Mouse (Mus musculus) MEL (cell line): ENCODE data around the gene Tmem131. TPM values are rescaled to one million over a fixed set of nuclear protein-coding genes. Genes with fewer than 3 reads are reported as not detected.
"Not testable (repeated sequence)": the region's sequence is repeated elsewhere in the genome, so short reads cannot be mapped to it uniquely, and the experiment has no call there.

Source experiments
- DNase-seq: peaks from one replicate; pipeline ENCODE4 v3.0.0; 2011; ENCODE audit warnings: low read depth, low spot score
- H3K27ac ChIP-seq: 2 replicates; pipeline ENCODE4 v1.5.1; 2012; ENCODE audit warnings: low read depth, mild to moderate bottlenecking, control low read depth, low read length, moderate library complexity; ENCODE audit not compliant: control insufficient read depth
- H3K27me3 ChIP-seq, 2 experiments: fragments of 150-350 bp in 1 of 2; sonication (generic) in 1 of 2; 2 replicates each; pipeline ENCODE4 v1.6.1; 2012; ENCODE audit warnings: low read length in 2 of 2, mild to moderate bottlenecking in 2 of 2, improper control_type of control experiment in 1 of 2, moderate library complexity in 1 of 2; ENCODE audit not compliant: insufficient read depth in 2 of 2, control insufficient read depth in 1 of 2
- H3K36me3 ChIP-seq, 2 experiments: 2 replicates each; pipeline ENCODE4 v1.6.1; 2012 to 2014; ENCODE audit warnings: low read length in 2 of 2, improper control_type of control experiment in 1 of 2, inconsistent platforms in 1 of 2, mild to moderate bottlenecking in 1 of 2; ENCODE audit not compliant: insufficient read depth in 2 of 2, control insufficient read depth in 1 of 2
- H3K4me1 ChIP-seq, 2 experiments: fragments of 150-350 bp in 1 of 2; sonication (generic) in 1 of 2; 2 replicates each; pipeline ENCODE4 v1.6.1; 2012; ENCODE audit warnings: low read length in 2 of 2, improper control_type of control experiment in 1 of 2, mild to moderate bottlenecking in 1 of 2; ENCODE audit not compliant: insufficient read depth in 2 of 2, control insufficient read depth in 1 of 2
- H3K4me3 ChIP-seq, 2 experiments: fragments of 150-350 bp in 1 of 2; sonication (generic) in 1 of 2; 2 replicates each; pipeline ENCODE4 v1.5.1; 2012; ENCODE audit warnings: low read depth in 2 of 2, low read length in 2 of 2, mild to moderate bottlenecking in 2 of 2, moderate library complexity in 2 of 2, control low read depth in 1 of 2, improper control_type of control experiment in 1 of 2; ENCODE audit not compliant: control insufficient read depth in 1 of 2, insufficient read depth in 1 of 2
- H3K79me2 ChIP-seq: 2 replicates; pipeline ENCODE4 v1.6.1; 2012; ENCODE audit warnings: mild to moderate bottlenecking, low read length, moderate library complexity; ENCODE audit not compliant: control insufficient read depth, poor library complexity, insufficient read depth
- H3K9ac ChIP-seq: 2 replicates; pipeline ENCODE4 v1.6.1; 2012; ENCODE audit warnings: low read depth, mild to moderate bottlenecking, control low read depth, low read length, moderate library complexity; ENCODE audit not compliant: control insufficient read depth, poor library complexity, severe bottlenecking
- H3K9me3 ChIP-seq: fragments of 150-350 bp; sonication (generic); replicated peaks from 2 replicates; pipeline ENCODE4 v1.6.1; 2012; ENCODE audit warnings: mild to moderate bottlenecking, low read length, improper control_type of control experiment, moderate library complexity; ENCODE audit not compliant: insufficient read depth
- ELF1 ChIP-seq: IDR thresholded peaks from 2 replicates; pipeline ENCODE4 v1.6.1; 2014; ENCODE audit warnings: low read depth, mild to moderate bottlenecking, inconsistent platforms, low read length, improper control_type of control experiment, moderate library complexity
- EP300 ChIP-seq, 2 experiments: IDR thresholded peaks; 2 replicates each; pipeline ENCODE4 v1.6.1; 2011; ENCODE audit warnings: improper control_type of control experiment in 2 of 2, low read length in 2 of 2, low read depth in 1 of 2, mild to moderate bottlenecking in 1 of 2
- GABPA ChIP-seq: IDR thresholded peaks from 2 replicates; pipeline ENCODE4 v1.6.1; 2012; ENCODE audit warnings: low read depth, mild to moderate bottlenecking, inconsistent platforms, low read length, improper control_type of control experiment, moderate library complexity
- GATA1 ChIP-seq: IDR thresholded peaks from 2 replicates; pipeline ENCODE4 v1.6.1; 2011; ENCODE audit warnings: low read depth, low read length, improper control_type of control experiment
- HCFC1 ChIP-seq: IDR thresholded peaks from 2 replicates; pipeline ENCODE4 v1.6.1; 2012; ENCODE audit warnings: low read depth, mild to moderate bottlenecking, inconsistent platforms, low read length, improper control_type of control experiment, moderate library complexity
- KAT2A ChIP-seq: conservative IDR thresholded peaks from 2 replicates; pipeline ENCODE4 v1.6.1; 2012; ENCODE audit warnings: low read depth, low read length, improper control_type of control experiment, inconsistent platforms
- MEF2A ChIP-seq: IDR thresholded peaks from 2 replicates; pipeline ENCODE4 v1.6.1; 2014; ENCODE audit warnings: low read depth, mild to moderate bottlenecking, inconsistent platforms, low read length, improper control_type of control experiment; ENCODE audit not compliant: poor library complexity, insufficient replicate concordance, severe bottlenecking; ENCODE audit errors: extremely low read depth
- MYC ChIP-seq: IDR thresholded peaks from 2 replicates; pipeline ENCODE4 v1.6.1; 2011; ENCODE audit warnings: low read depth, mild to moderate bottlenecking, low read length, improper control_type of control experiment, moderate library complexity
- NRF1 ChIP-seq: IDR thresholded peaks from 2 replicates; pipeline ENCODE4 v1.6.1; 2014; ENCODE audit warnings: low read depth, mild to moderate bottlenecking, inconsistent platforms, low read length, improper control_type of control experiment, moderate library complexity; ENCODE audit not compliant: poor library complexity, insufficient read depth, severe bottlenecking
- RAD21 ChIP-seq: IDR thresholded peaks from 2 replicates; pipeline ENCODE4 v1.6.1; 2011; ENCODE audit warnings: mild to moderate bottlenecking, low read depth, low read length, improper control_type of control experiment
- TBP ChIP-seq: IDR thresholded peaks from 2 replicates; pipeline ENCODE4 v1.8.0; 2011; ENCODE audit warnings: low read depth, low read length, improper control_type of control experiment
- USF1 ChIP-seq: IDR thresholded peaks from 2 replicates; pipeline ENCODE4 v1.6.1; 2014; ENCODE audit warnings: low read depth, mild to moderate bottlenecking, inconsistent platforms, low read length, improper control_type of control experiment, moderate library complexity
- ZNF384 ChIP-seq: IDR thresholded peaks from 2 replicates; pipeline ENCODE4 v1.6.1; 2012; ENCODE audit warnings: low read depth, mild to moderate bottlenecking, inconsistent platforms, low read length, improper control_type of control experiment
- polyA plus RNA-seq, 2 experiments: library from polyadenylated mRNA; stranded (reverse) in 1 of 2; unstranded in 1 of 2; fragments of >175 nt in 1 of 2; fragments of >200 nt in 1 of 2; gene quantifications; 2 replicates each; pipeline versions ENCODE4 v1.2.1 to v1.2.4; 2012; ENCODE audit warnings: low replicate concordance in 2 of 2, low read depth in 1 of 2; ENCODE audit not compliant: insufficient read length in 2 of 2, insufficient read depth in 1 of 2, missing spikeins in 1 of 2
- total RNA-seq: library from RNA; depleted of rRNA; stranded (reverse); fragments of 300-350 nt; gene quantifications from 2 replicates; pipeline ENCODE4 v1.2.3, GENCODE M21; 2012

Gene Tmem131
- total and polyA plus RNA-seq, 3 experiments = 11.4 to 196 (median 48.8) TPM

DNA sequence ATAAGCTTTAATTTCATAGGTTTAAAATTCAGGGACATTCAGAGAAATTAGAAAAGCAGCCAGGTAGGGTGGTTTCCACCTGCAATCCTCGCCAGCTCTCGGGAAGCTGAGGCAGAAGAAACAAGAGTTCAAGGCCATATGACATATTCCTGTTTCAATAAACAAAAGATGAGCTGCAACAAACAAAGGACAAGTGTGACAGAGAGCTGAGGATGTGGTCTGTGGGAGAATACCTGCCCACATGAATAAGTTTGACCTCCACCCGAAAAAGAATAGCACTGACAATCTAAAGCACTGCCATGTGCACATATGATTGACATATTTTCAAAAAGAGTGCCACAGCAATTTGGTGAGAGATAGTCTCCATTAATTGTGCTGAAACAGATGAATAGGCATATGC lies 31.9 kb downstream of the Tmem131 start:
- TF ChIP-seq KAT2A = no peak
- no peak for TF ChIP-seq MEF2A
- no peak for TF ChIP-seq HCFC1
- TF ChIP-seq ELF1 = no peak
- no peak for TF ChIP-seq GATA1
- Histone ChIP-seq H3K27ac (no peak overlapping the region), H3K79me2 (peaks cover 40% of the 10 kb centered on the region)

DNA sequence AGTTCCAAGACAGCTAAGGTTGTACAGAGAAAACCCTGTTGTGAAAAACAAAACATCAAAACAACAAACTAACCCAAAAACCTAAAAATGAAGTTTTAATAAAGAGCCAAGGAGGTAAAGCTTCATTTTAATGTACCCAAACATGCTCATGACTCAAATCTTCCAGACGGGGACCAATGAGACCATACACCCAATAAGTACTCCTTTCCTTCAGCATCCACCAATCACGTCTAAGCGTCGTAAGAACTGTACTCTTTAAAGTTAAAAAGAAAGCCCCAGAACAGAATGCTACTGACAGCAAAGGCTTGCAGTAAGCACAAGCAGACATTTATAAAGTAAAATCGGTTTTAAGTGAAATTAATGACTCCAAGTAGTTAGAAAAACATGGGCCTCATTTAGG lies 33.1 kb downstream of the Tmem131 start:
- H3K4me3 ChIP-seq = no peak overlapping the region
- peaks cover 8 to 25% of the 10 kb centered on the region in 2 experiments for H3K36me3 ChIP-seq
- H3K4me1 ChIP-seq = peaks cover 5 to 10% of the 10 kb centered on the region in 2 experiments
- no peak for TF ChIP-seq HCFC1
- TF ChIP-seq USF1 = no peak
- no peak for TF ChIP-seq MEF2A
- no peak for TF ChIP-seq GABPA
- TF ChIP-seq NRF1 = no peak
- no peak for TF ChIP-seq EP300 (IDR thresholded peaks at IDR 0.05; ENCODE audit: low read depth in 1 of 2, low read length in 2 of 2)
- no peak for TF ChIP-seq RAD21
- TF ChIP-seq TBP = no peak
- TF ChIP-seq MYC = no peak
- no peak for TF ChIP-seq KAT2A
- TF ChIP-seq ZNF384 = no peak
- H3K9ac ChIP-seq = no peak overlapping the region
- no peaks in the 10 kb centered on the region for H3K9me3 ChIP-seq
- DNase-seq = no peak
- no peaks in the 10 kb centered on the region for H3K27me3 ChIP-seq
- no peak overlapping the region for H3K27ac ChIP-seq
- peaks cover 31% of the 10 kb centered on the region for H3K79me2 ChIP-seq

More for the DNA sequence above, 31.9 kb downstream of the Tmem131 start:
- H3K9ac ChIP-seq = no peak overlapping the region
- H3K4me3 ChIP-seq = no peak overlapping the region
- DNase-seq = no peak
- peaks cover 5 to 14% of the 10 kb centered on the region in 2 experiments for H3K4me1 ChIP-seq
- H3K27me3 ChIP-seq = no peaks in the 10 kb centered on the region
- no peaks in the 10 kb centered on the region for H3K9me3 ChIP-seq
- peaks cover 6 to 34% of the 10 kb centered on the region in 2 experiments; a peak in 3 of 4 replicates for H3K36me3 ChIP-seq

DNA sequence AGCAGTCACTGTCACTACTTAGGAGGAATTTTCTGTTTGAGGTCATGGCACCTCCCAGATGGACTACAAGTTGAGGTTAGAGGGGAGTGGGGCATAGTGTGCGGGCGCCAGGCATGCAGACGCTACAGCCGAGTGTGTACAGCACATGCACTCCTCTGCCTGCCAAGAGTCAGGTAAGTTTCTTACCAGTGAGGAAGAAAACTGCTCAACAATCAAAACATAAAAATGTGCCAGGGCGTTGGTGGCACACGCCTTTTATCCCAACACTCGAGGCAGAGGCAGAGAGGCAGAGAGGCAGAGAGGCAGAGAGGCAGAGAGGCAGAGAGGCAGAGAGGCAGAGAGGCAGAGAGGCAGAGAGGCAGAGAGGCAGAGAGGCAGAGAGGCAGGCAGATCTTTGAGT lies 33.5 kb downstream of the Tmem131 start:
- not testable (repeated sequence) for H3K9ac ChIP-seq, H3K4me3 ChIP-seq
- H3K36me3 ChIP-seq = peaks cover 8 to 20% of the 10 kb centered on the region in 2 experiments

More for the DNA sequence above, 33.5 kb downstream of the Tmem131 start:
- not testable (repeated sequence) for DNase-seq, H3K27ac ChIP-seq, H3K4me1 ChIP-seq, H3K27me3 ChIP-seq, H3K9me3 ChIP-seq
- H3K79me2 ChIP-seq = peaks cover 33% of the 10 kb centered on the region
